Mouse (Mus musculus): ENCODE measurements around the gene Pigm. TPM values are rescaled to one million over a fixed set of nuclear protein-coding genes. Genes with fewer than 3 reads are reported as not detected.

Pigm gene
- total RNA-seq (2015; ENCODE audit: low replicate concordance) (10.9 and 11.9 TPM in 2 replicates), total RNA-seq (2017; ENCODE audit: low replicate concordance) (8.7 and 13.2 TPM in 2 replicates)

- peak; percentile 97 for ATAC-seq (replicated peaks; ENCODE audit: low FRiP score, poor library complexity, severe bottlenecking)
Measured at GRCm38 (mm10) chr1:172376198-172376667, at the start of gene Pigm. Pigm (plus strand) TSS chr1:172376546.

- ATAC-seq (replicated peaks; ENCODE audit: low FRiP score, poor library complexity, severe bottlenecking) = no peak
Measured at GRCm38 (mm10) chr1:172326684-172327083, 49.7 kb upstream of the Pigm start.

DNA sequence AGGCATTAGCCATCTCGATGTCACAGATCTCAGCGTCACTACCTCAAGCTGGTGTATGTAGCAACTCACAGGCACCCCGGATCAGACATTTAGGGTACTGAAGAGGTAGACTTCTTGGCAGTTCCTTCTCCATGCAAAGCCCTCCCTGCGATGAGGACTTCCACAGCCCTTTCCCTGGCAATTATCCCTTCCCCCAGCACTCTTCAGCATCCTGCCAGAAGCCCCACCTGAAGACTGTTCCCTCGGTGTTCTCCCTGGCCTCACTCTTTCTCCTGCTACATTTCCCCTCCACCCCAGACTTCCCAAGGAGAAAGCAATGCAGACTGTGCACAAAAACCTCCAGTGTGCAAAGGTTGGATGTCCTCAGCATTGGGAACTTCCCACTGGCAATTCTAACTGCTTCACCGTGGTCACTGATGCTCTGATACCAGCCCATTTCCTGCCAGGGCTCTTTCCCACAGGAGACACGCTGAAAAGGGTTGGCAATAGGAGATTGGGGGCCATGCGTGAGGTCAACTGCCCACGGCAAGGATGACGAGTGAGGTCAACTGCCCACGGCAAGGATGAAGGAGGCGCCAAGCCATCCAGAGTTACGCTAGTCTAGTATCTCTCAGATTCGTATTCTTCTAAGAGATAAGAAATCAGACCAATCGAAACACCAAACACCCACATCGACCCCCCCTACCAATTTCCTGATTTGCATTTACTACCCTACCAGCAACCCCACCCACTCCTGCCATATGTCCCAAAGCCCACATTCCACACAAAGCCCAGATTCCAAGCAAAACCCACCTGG is 48.9 kb upstream of the Pigm start:
- ATAC-seq (replicated peaks; ENCODE audit: low FRiP score, poor library complexity, severe bottlenecking) = no peak

DNA sequence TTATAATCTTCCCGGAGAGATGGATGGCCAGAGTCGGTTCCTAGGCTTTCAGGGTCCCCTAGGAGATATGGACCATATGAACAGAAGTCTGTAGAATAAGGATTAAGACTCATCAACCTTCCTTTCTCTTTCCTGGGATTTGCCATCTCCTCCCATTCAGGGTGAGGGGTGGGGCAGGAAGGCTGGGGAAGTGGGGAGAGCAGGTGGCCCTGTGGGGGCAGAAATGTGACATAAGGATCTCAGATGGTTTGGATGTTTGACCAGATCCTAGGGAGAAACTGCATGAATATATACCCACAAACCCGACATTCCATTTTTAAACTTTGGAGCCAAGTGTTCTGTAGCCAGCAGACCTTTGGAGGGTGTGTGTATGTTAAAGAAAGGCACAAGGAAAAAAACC is 48.3 kb upstream of the Pigm start:
- no peak for ATAC-seq (replicated peaks; ENCODE audit: low FRiP score, poor library complexity, severe bottlenecking)

DNA sequence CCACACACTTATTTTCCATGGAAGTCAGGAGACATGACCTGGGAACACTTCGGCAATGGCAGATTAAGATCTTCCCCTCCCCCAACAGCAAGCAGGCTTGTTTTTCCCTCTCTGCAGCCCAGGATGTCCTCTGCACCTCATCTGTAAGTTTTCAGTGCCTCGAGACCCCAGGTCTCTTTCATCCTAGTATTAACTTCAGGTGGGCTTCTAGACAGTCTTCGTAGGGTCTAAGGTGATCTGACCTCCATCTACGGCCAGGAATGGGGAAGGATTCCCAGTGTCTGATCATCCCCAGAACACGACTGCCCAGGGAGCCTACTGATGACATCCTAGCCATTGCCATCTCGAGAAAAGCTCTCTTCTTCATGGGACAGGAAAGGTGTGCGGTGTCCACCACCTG is 47.9 kb upstream of the Pigm start:
- ATAC-seq (replicated peaks; ENCODE audit: low FRiP score, poor library complexity, severe bottlenecking) = no peak

GRCm38 (mm10) chr1:172329131-172329530 is 47.2 kb upstream of the Pigm start, which contains the start of gene Kcnj9:
Kcnj9 (minus strand) TSS chr1:172329318.
- ATAC-seq (replicated peaks; ENCODE audit: low FRiP score, poor library complexity, severe bottlenecking) = no peak

GRCm38 (mm10) chr1:172329616-172330015 is 46.7 kb upstream of the Pigm start:
- no peak for ATAC-seq (replicated peaks; ENCODE audit: low FRiP score, poor library complexity, severe bottlenecking)

GRCm38 (mm10) chr1:172331422-172331947 is 44.9 kb upstream of the Pigm start:
- no peak for ATAC-seq (replicated peaks; ENCODE audit: low FRiP score, poor library complexity, severe bottlenecking)

- no peak for ATAC-seq (replicated peaks; ENCODE audit: low FRiP score, poor library complexity, severe bottlenecking)
Measured at GRCm38 (mm10) chr1:172332925-172333324, 43.4 kb upstream of the Pigm start.

- ATAC-seq (replicated peaks; ENCODE audit: low FRiP score, poor library complexity, severe bottlenecking) = no peak
Measured at GRCm38 (mm10) chr1:172333512-172333911, 42.8 kb upstream of the Pigm start.

- no peak for ATAC-seq (replicated peaks; ENCODE audit: low FRiP score, poor library complexity, severe bottlenecking)
Measured at GRCm38 (mm10) chr1:172335804-172336203, 40.5 kb upstream of the Pigm start.

DNA sequence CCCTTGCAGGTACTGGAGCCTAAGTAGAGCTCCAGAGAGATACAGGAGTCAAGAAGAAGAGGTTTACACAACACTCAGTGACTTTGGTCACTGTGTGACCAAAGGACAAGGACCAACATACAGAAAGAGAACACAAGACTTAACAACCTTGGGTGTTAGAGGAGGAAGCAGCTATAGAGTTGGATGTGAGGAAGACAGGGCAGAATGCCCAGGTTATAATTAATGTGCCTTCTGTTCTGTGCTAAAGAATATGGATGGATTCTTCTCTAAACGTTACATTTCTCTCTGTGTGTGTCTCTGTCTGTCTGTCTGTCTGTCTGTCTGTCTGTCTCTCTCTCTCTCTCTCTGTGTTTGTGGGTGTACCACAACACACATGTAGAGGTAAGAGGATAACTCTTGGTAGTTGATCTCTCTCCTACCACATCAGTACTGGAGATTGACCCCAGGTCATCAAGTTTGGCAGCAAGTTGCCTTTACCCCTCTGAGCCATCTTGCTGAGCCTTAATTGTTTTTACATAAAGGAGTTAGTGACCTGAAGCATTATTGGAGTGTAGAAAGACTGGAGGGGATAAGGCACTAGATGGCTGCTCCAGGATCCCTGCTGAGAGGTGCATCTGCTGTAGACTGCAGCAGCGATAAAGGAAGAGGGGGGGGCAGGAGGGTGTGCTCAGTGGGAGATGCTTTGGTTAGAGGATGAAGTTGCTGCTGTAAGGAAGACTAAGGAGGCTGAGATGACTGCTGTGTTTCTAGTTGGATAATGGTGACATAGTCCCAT is 38.7 kb upstream of the Pigm start:
- ATAC-seq (replicated peaks; ENCODE audit: low FRiP score, poor library complexity, severe bottlenecking) = no peak

GRCm38 (mm10) chr1:172340729-172341321 is 35.5 kb upstream of the Pigm start, which contains the start of gene Kcnj10:
Kcnj10 (plus strand) TSS chr1:172341210.
- no peak for ATAC-seq (replicated peaks; ENCODE audit: low FRiP score, poor library complexity, severe bottlenecking)

DNA sequence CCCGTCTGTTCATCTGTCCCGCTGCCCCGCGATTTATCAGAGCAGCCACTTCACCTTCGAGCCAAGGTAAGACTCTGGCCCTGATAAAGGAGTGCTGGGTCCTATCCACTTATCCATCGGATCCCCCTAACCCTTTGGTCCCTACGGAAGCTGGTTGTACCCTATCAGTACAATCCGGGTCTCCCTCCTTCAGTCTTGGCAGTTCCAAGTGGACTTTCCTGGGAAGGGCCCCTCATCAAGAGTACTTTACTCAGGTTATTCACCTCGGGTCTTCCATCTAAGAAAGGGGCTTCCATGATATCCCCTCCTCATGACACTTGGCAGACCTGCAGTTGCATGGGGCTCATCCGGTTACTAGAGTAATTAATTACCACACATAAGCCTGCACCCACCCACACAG is 35.0 kb upstream of the Pigm start:
- no peak for ATAC-seq (replicated peaks; ENCODE audit: low FRiP score, poor library complexity, severe bottlenecking)

GRCm38 (mm10) chr1:172342729-172343128 is 33.6 kb upstream of the Pigm start:
- ATAC-seq (replicated peaks; ENCODE audit: low FRiP score, poor library complexity, severe bottlenecking) = no peak

- ATAC-seq (replicated peaks; ENCODE audit: low FRiP score, poor library complexity, severe bottlenecking) = no peak
Measured at GRCm38 (mm10) chr1:172343914-172344313, 32.4 kb upstream of the Pigm start.

DNA sequence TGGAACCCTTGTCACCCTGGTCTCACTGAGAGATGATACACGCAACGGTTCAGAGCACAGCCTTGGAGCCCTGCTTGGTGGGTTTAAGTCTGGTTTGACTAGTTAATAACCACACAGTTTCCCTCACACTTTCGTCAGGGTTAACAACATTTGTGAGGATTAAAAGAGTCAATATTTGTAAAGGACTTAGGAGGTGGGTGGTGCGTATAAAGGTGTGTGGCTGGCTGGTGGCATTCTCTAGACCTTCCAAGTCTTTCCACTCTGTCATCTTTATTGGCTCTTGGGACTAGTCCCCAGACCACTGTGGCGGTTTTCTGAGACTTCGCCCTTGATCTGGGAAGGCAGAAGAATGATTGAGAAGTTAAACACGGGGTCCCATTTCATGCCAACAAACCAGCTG is 31.5 kb upstream of the Pigm start:
- ATAC-seq (replicated peaks; ENCODE audit: low FRiP score, poor library complexity, severe bottlenecking) = no peak

DNA sequence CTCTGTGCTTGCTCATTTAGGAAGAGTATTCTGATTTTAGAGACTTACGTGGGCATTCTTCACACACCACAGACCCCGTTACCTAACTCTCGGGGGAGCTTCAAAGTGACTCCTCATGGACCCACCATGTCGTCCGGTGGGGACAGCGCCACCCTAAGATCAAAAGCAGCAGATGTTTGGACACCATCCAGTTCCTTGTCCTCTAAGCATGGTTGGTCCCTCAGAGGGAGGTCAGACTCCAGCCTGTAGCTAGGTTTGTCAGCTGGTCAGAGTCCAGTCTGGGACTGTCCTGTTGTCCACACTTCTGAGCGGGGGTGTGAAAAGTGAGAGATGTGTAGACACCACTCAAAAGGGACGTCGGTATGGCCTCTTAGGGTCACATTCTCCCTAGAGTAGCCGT is 29.6 kb upstream of the Pigm start:
- ATAC-seq (replicated peaks; ENCODE audit: low FRiP score, poor library complexity, severe bottlenecking) = no peak

DNA sequence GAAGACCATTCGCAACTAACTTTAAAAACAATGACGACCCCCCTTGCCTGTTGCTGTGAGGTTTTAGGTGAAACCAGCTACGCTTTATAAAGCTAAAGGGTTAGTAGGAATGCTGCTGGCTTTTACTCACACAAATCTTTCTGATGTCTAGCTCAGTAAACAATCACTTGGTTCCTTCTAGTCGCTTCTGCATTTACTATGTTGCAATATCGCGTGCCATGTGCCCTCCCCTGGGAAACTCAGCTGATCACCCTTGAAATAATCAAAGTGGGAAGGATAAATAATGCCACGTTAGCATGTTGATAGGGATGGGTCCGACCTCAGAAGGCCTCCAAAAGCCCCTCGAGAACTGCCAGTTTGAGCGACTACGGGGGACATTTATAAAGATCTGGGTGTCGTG is 29.0 kb upstream of the Pigm start:
- ATAC-seq (replicated peaks; ENCODE audit: low FRiP score, poor library complexity, severe bottlenecking) = no peak

GRCm38 (mm10) chr1:172349504-172349903 is 26.8 kb upstream of the Pigm start:
- ATAC-seq (replicated peaks; ENCODE audit: low FRiP score, poor library complexity, severe bottlenecking) = no peak

Data from erythroid progenitor cell, adult 5-6 weeks (primary cell).